Mouse (Mus musculus): Measurements from ENCODE around the gene 4933407L21Rik. TPM values are rescaled to one million over a fixed set of nuclear protein-coding genes. Genes with fewer than 3 reads are reported as not detected.

The 4933407L21Rik gene
- polyA plus RNA-seq, 1 experiment from 2014 or later: 10.5 TPM

GRCm38 (mm10) chr1:85908754-85909590 lies 19.3 kb upstream of the 4933407L21Rik start:
- H3K36me3 ChIP-seq (ENCODE audit: control insufficient read depth, insufficient read depth, low read length): peaks cover 37% of the 10 kb centered on the region
- no peak overlapping the region for H3K9ac ChIP-seq (ENCODE audit: low read depth, low read length)
- 64% methylated on average over 13 of the region's 13 CpGs for WGBS
- no peaks in the 10 kb centered on the region for H3K27me3 ChIP-seq (ENCODE audit: control insufficient read depth, insufficient read depth, low read depth, low read length)
- peak; percentile 32; the same call in 1 of the 2 replicates for ATAC-seq
- H3K9me3 ChIP-seq (replicated peaks; ENCODE audit: control insufficient read depth, low read length, poor library complexity, severe bottlenecking): no peaks in the 10 kb centered on the region
- no peak overlapping the region for H3K4me3 ChIP-seq (ENCODE audit: low read depth, low read length)
- H3K4me1 ChIP-seq (ENCODE audit: control insufficient read depth, insufficient read depth, low read length): no peaks in the 10 kb centered on the region
- H3K4me2 ChIP-seq (ENCODE audit: low read length): no peak overlapping the region
- peak overlapping the region; percentile 24; the same call in 1 of the 2 replicates for H3K27ac ChIP-seq (ENCODE audit: low read length)

- Histone ChIP-seq H3K4me1 (ENCODE audit: control insufficient read depth, insufficient read depth, low read length) (peaks cover 18% of the 10 kb centered on the region), H3K27me3 (ENCODE audit: control insufficient read depth, insufficient read depth, low read depth, low read length) (no peaks in the 10 kb centered on the region), H3K9ac (ENCODE audit: low read depth, low read length) (no peak overlapping the region), H3K36me3 (ENCODE audit: control insufficient read depth, insufficient read depth, low read length) (peaks cover 2% of the 10 kb centered on the region; the same call in 1 of the 2 replicates), H3K4me3 (ENCODE audit: low read depth, low read length) (no peak overlapping the region), H3K4me2 (ENCODE audit: low read length) (no peak overlapping the region), H3K27ac (ENCODE audit: low read length) (no peak overlapping the region), H3K9me3 (replicated peaks; ENCODE audit: control insufficient read depth, low read length, poor library complexity, severe bottlenecking) (no peaks in the 10 kb centered on the region)
- ATAC-seq: no peak
- 94% methylated on average over 7 of the region's 7 CpGs for WGBS
These were observed 15.1 kb upstream of the 4933407L21Rik start for GRCm38 (mm10) chr1:85913078-85913755.

GRCm38 (mm10) chr1:85915890-85916289 lies 12.4 kb upstream of the 4933407L21Rik start:
- Histone ChIP-seq H3K9ac (ENCODE audit: low read depth, low read length) (no peak overlapping the region), H3K4me3 (ENCODE audit: low read depth, low read length) (no peak overlapping the region), H3K36me3 (ENCODE audit: control insufficient read depth, insufficient read depth, low read length) (no peaks in the 10 kb centered on the region), H3K27ac (ENCODE audit: low read length) (peak overlapping the region; percentile 93), H3K9me3 (replicated peaks; ENCODE audit: control insufficient read depth, low read length, poor library complexity, severe bottlenecking) (no peaks in the 10 kb centered on the region), H3K4me1 (ENCODE audit: control insufficient read depth, insufficient read depth, low read length) (peaks cover 20% of the 10 kb centered on the region), H3K4me2 (ENCODE audit: low read length) (no peak overlapping the region), H3K27me3 (ENCODE audit: control insufficient read depth, insufficient read depth, low read depth, low read length) (no peaks in the 10 kb centered on the region)
- ATAC-seq: no peak

- peak overlapping the region; percentile 10; the same call in 1 of the 2 replicates for H3K9ac ChIP-seq (ENCODE audit: low read depth, low read length)
- no peaks in the 10 kb centered on the region for H3K36me3 ChIP-seq (ENCODE audit: control insufficient read depth, insufficient read depth, low read length)
- 7% methylated on average over 4 of the region's 4 CpGs for WGBS
- H3K4me2 ChIP-seq (ENCODE audit: low read length): peak overlapping the region; percentile 33; the same call in 1 of the 2 replicates
- peaks cover 20% of the 10 kb centered on the region for H3K4me1 ChIP-seq (ENCODE audit: control insufficient read depth, insufficient read depth, low read length)
- H3K4me3 ChIP-seq (ENCODE audit: low read depth, low read length): no peak overlapping the region
- no peaks in the 10 kb centered on the region for H3K27me3 ChIP-seq (ENCODE audit: control insufficient read depth, insufficient read depth, low read depth, low read length)
- H3K9me3 ChIP-seq (replicated peaks; ENCODE audit: control insufficient read depth, low read length, poor library complexity, severe bottlenecking): no peaks in the 10 kb centered on the region
- peak overlapping the region; percentile 93 for H3K27ac ChIP-seq (ENCODE audit: low read length)
- ATAC-seq: peak; percentile 92
These were observed 11.3 kb upstream of the 4933407L21Rik start for GRCm38 (mm10) chr1:85916830-85917450.

- H3K27ac ChIP-seq (ENCODE audit: low read length): no peak overlapping the region
- no peak overlapping the region for H3K4me3 ChIP-seq (ENCODE audit: low read depth, low read length)
- no peaks in the 10 kb centered on the region for H3K36me3 ChIP-seq (ENCODE audit: control insufficient read depth, insufficient read depth, low read length)
- H3K4me2 ChIP-seq (ENCODE audit: low read length): no peak overlapping the region
- WGBS: 89% methylated on average over 7 of the region's 7 CpGs
- no peak for ATAC-seq
- peaks cover 26% of the 10 kb centered on the region for H3K4me1 ChIP-seq (ENCODE audit: control insufficient read depth, insufficient read depth, low read length)
- no peaks in the 10 kb centered on the region for H3K9me3 ChIP-seq (replicated peaks; ENCODE audit: control insufficient read depth, low read length, poor library complexity, severe bottlenecking)
- no peak overlapping the region for H3K9ac ChIP-seq (ENCODE audit: low read depth, low read length)
- no peaks in the 10 kb centered on the region for H3K27me3 ChIP-seq (ENCODE audit: control insufficient read depth, insufficient read depth, low read depth, low read length)
These were observed 8.7 kb upstream of the 4933407L21Rik start for GRCm38 (mm10) chr1:85919621-85920020.

- Histone ChIP-seq H3K27me3 (ENCODE audit: control insufficient read depth, insufficient read depth, low read depth, low read length) (no peaks in the 10 kb centered on the region), H3K4me1 (ENCODE audit: control insufficient read depth, insufficient read depth, low read length) (peaks cover 20% of the 10 kb centered on the region), H3K4me3 (ENCODE audit: low read depth, low read length) (no peak overlapping the region), H3K9ac (ENCODE audit: low read depth, low read length) (no peak overlapping the region), H3K27ac (ENCODE audit: low read length) (peak overlapping the region; percentile 54), H3K9me3 (replicated peaks; ENCODE audit: control insufficient read depth, low read length, poor library complexity, severe bottlenecking) (no peaks in the 10 kb centered on the region), H3K4me2 (ENCODE audit: low read length) (no peak overlapping the region), H3K36me3 (ENCODE audit: control insufficient read depth, insufficient read depth, low read length) (no peaks in the 10 kb centered on the region)
- no peak for ATAC-seq
- 73% methylated on average over 7 of the region's 7 CpGs for WGBS
These were observed 6.6 kb upstream of the 4933407L21Rik start for GRCm38 (mm10) chr1:85921725-85922124.

GRCm38 (mm10) chr1:85922127-85922864 lies 6.0 kb upstream of the 4933407L21Rik start:
- Histone ChIP-seq H3K9me3 (replicated peaks; ENCODE audit: control insufficient read depth, low read length, poor library complexity, severe bottlenecking) (no peaks in the 10 kb centered on the region), H3K4me3 (ENCODE audit: low read depth, low read length) (no peak overlapping the region), H3K4me2 (ENCODE audit: low read length) (no peak overlapping the region), H3K4me1 (ENCODE audit: control insufficient read depth, insufficient read depth, low read length) (peaks cover 15% of the 10 kb centered on the region), H3K27ac (ENCODE audit: low read length) (peak overlapping the region; percentile 54), H3K27me3 (ENCODE audit: control insufficient read depth, insufficient read depth, low read depth, low read length) (no peaks in the 10 kb centered on the region), H3K36me3 (ENCODE audit: control insufficient read depth, insufficient read depth, low read length) (no peaks in the 10 kb centered on the region), H3K9ac (ENCODE audit: low read depth, low read length) (no peak overlapping the region)
- peak; percentile 37 for ATAC-seq
- 49% methylated on average over 7 of the region's 7 CpGs for WGBS

- 65% methylated on average over 5 of the region's 5 CpGs for WGBS
- Histone ChIP-seq H3K4me1 (ENCODE audit: control insufficient read depth, insufficient read depth, low read length) (peaks cover 13% of the 10 kb centered on the region), H3K36me3 (ENCODE audit: control insufficient read depth, insufficient read depth, low read length) (no peaks in the 10 kb centered on the region), H3K27me3 (ENCODE audit: control insufficient read depth, insufficient read depth, low read depth, low read length) (no peaks in the 10 kb centered on the region), H3K4me2 (ENCODE audit: low read length) (no peak overlapping the region), H3K9me3 (replicated peaks; ENCODE audit: control insufficient read depth, low read length, poor library complexity, severe bottlenecking) (no peaks in the 10 kb centered on the region), H3K9ac (ENCODE audit: low read depth, low read length) (no peak overlapping the region), H3K4me3 (ENCODE audit: low read depth, low read length) (no peak overlapping the region), H3K27ac (ENCODE audit: low read length) (peak overlapping the region; percentile 54)
- no peak for ATAC-seq
These were observed 5.4 kb upstream of the 4933407L21Rik start for GRCm38 (mm10) chr1:85922865-85923211.

All from midbrain, embryonic 16.5 days (tissue).